14 mouse cellular contexts compared by ENCODE assay signal in the genomic region with DNA sequence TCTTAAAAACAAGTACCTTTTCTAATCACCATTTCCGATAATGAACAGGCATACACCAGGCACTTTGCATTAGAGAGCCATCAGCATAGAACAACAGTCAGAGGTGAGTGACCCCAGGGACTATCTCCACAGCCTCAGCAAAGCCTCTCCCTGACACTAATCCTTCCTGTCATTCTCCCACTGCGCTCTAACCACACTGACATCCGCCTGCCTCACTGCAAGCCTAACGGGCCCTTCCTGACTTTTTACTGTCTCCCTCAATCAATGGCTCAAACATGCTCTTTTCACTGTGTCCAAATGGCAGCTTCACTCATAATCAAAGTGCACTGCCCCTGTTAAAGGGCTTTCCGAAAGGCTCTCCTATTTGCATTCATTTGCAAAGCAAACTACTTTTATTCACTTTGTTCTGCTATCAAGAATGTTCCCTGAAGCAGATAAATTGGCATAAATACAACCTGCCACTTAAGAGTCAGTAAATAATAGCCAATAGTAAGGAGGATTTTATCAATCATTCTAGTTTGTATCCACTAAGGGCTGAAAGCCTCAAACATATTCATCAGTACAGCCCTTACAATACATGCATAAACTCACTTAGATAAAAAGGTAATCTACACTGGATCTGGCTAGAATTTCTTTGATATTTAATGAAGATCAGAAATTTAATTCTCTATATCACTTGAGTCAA.
DNase-seq lines count a peak whose midpoint lies in the region; ATAC-seq lines count a peak whose summit lies in the region.
"Had no signal": no experiment of that assay in that cellular context is flagged by ENCODE, and none has a peak within 500 bp of the region (broad histone marks: within the 10 kb centered on the region; RNA-seq: fewer than 3 reads in every experiment).

No protein-coding gene starts in this region.

- 0 out of 2 replicates have a peak, but pooled peaks have one; percentile 35 for ATAC-seq in embryonic facial prominence, embryonic 12.5 days (ENCODE audit: insufficient number of reproducible peaks, insufficient read depth, low FRiP score, low TSS enrichment)
- peak; percentile 52; the same call in 1 of the 2 replicates for ATAC-seq in hindbrain, embryonic 14.5 days (ENCODE audit: low FRiP score)
- 0 out of 2 replicates have a peak, but pooled peaks have one; percentile 41 for ATAC-seq in neural tube, embryonic 12.5 days (ENCODE audit: low FRiP score, low read depth)
- ATAC-seq in intestine, embryonic 16.5 days: no peak
- ATAC-seq: liver, embryonic 12.5 days had no signal

- WGBS in embryonic facial prominence, embryonic 12.5 days: 15% methylated on average over 5 of the region's 5 CpGs
- WGBS in embryonic facial prominence, embryonic 10.5 days: 3% methylated on average over 5 of the region's 5 CpGs
- 7% methylated on average over 5 of the region's 5 CpGs for WGBS in hindbrain, embryonic 14.5 days
- 5% methylated on average over 5 of the region's 5 CpGs for WGBS in neural tube, embryonic 12.5 days
- WGBS in intestine, embryonic 16.5 days: 33% methylated on average over 5 of the region's 5 CpGs

- H3K9ac ChIP-seq in embryonic facial prominence, embryonic 12.5 days: no peak overlapping the region
- no peak overlapping the region for H3K9ac ChIP-seq in hindbrain, embryonic 14.5 days
- no peak overlapping the region for H3K9ac ChIP-seq in neural tube, embryonic 12.5 days
- H3K9ac ChIP-seq in intestine, embryonic 16.5 days (ENCODE audit: low read depth, low read length): no peak overlapping the region
- H3K9ac ChIP-seq: liver, embryonic 12.5 days had no signal

- H3K4me2 ChIP-seq in embryonic facial prominence, embryonic 12.5 days (replicated peaks): no peak overlapping the region
- H3K4me2 ChIP-seq in hindbrain, embryonic 14.5 days (replicated peaks): no peak overlapping the region
- H3K4me2 ChIP-seq in neural tube, embryonic 12.5 days (replicated peaks): 0 out of 2 replicates have a peak overlapping the region, but pooled peaks have one; percentile 16
- H3K4me2 ChIP-seq in intestine, embryonic 16.5 days (ENCODE audit: low read depth, low read length): no peak overlapping the region
- H3K4me2 ChIP-seq: liver, embryonic 12.5 days had no signal

- H3K4me3 ChIP-seq in embryonic facial prominence, embryonic 12.5 days: no peak overlapping the region
- no peak overlapping the region for H3K4me3 ChIP-seq in embryonic facial prominence, embryonic 10.5 days
- H3K4me3 ChIP-seq in hindbrain, embryonic 14.5 days (replicated peaks; ENCODE audit: low read length): no peak overlapping the region
- no peak overlapping the region for H3K4me3 ChIP-seq in neural tube, embryonic 12.5 days
- H3K4me3 ChIP-seq in intestine, embryonic 16.5 days (ENCODE audit: low read length): no peak overlapping the region
- H3K4me3 ChIP-seq: layer of hippocampus, adult 2 months; liver, embryonic 12.5 days had no signal

- DNase-seq in embryonic facial prominence, embryonic 10.5 days (ENCODE audit: low spot score): no peak
- peak; percentile 67 for DNase-seq in embryo, embryonic 10.5 days (ENCODE audit: low spot score)
- DNase-seq in hindbrain, embryonic 14.5 days (ENCODE audit: low spot score): no peak
- no peak for DNase-seq in kidney, postnatal 4 days
- no peak for DNase-seq in natural killer cell, adult 2 months (ENCODE audit: low spot score in 2 of 2)
- DNase-seq: cerebellum, adult 9-11 months; gastrocnemius, postnatal 25 days; kidney, adult 8-10 months; lung, postnatal 4 days had no signal

- no peaks in the 10 kb centered on the region for H3K27me3 ChIP-seq in embryonic facial prominence, embryonic 12.5 days
- no peaks in the 10 kb centered on the region for H3K27me3 ChIP-seq in embryonic facial prominence, embryonic 10.5 days (replicated peaks; ENCODE audit: low read depth, poor library complexity, severe bottlenecking)
- H3K27me3 ChIP-seq in hindbrain, embryonic 14.5 days (ENCODE audit: control insufficient read depth, insufficient read depth, low read length): no peaks in the 10 kb centered on the region
- H3K27me3 ChIP-seq in neural tube, embryonic 12.5 days (replicated peaks): no peaks in the 10 kb centered on the region
- H3K27me3 ChIP-seq in intestine, embryonic 16.5 days (replicated peaks; ENCODE audit: control insufficient read depth, insufficient read depth, low read length): no peaks in the 10 kb centered on the region
- H3K27me3 ChIP-seq: liver, embryonic 12.5 days had no signal

- H3K36me3 ChIP-seq in embryonic facial prominence, embryonic 12.5 days: no peaks in the 10 kb centered on the region
- 0 out of 2 replicates have a peak, but pooled peaks cover 3% of the 10 kb centered on the region for H3K36me3 ChIP-seq in embryonic facial prominence, embryonic 10.5 days (replicated peaks)
- no peaks in the 10 kb centered on the region for H3K36me3 ChIP-seq in hindbrain, embryonic 14.5 days (replicated peaks; ENCODE audit: control insufficient read depth, insufficient read depth)
- no peaks in the 10 kb centered on the region for H3K36me3 ChIP-seq in neural tube, embryonic 12.5 days
- H3K36me3 ChIP-seq in intestine, embryonic 16.5 days (ENCODE audit: control insufficient read depth, insufficient read depth, low read length): no peaks in the 10 kb centered on the region

- H3K4me1 ChIP-seq in embryonic facial prominence, embryonic 12.5 days: peaks cover 12% of the 10 kb centered on the region; the same call in 1 of the 2 replicates
- H3K4me1 ChIP-seq in embryonic facial prominence, embryonic 10.5 days: peaks cover 53% of the 10 kb centered on the region
- peaks cover 7% of the 10 kb centered on the region for H3K4me1 ChIP-seq in hindbrain, embryonic 14.5 days (replicated peaks; ENCODE audit: control insufficient read depth, insufficient read depth, low read length)
- H3K4me1 ChIP-seq in neural tube, embryonic 12.5 days: peaks cover 11% of the 10 kb centered on the region
- H3K4me1 ChIP-seq in intestine, embryonic 16.5 days (ENCODE audit: control insufficient read depth, insufficient read depth, low read length): no peaks in the 10 kb centered on the region

- H3K27ac ChIP-seq in embryonic facial prominence, embryonic 12.5 days: no peak overlapping the region
- H3K27ac ChIP-seq in embryonic facial prominence, embryonic 10.5 days (replicated peaks): no peak overlapping the region
- no peak overlapping the region for H3K27ac ChIP-seq in hindbrain, embryonic 14.5 days
- H3K27ac ChIP-seq in neural tube, embryonic 12.5 days: no peak overlapping the region
- no peak overlapping the region for H3K27ac ChIP-seq in intestine, embryonic 16.5 days (ENCODE audit: low read length)
- H3K27ac ChIP-seq: layer of hippocampus, adult 2 months; liver, embryonic 12.5 days had no signal

- no peaks in the 10 kb centered on the region for H3K9me3 ChIP-seq in embryonic facial prominence, embryonic 12.5 days
- H3K9me3 ChIP-seq in embryonic facial prominence, embryonic 10.5 days: no peaks in the 10 kb centered on the region
- H3K9me3 ChIP-seq in hindbrain, embryonic 14.5 days (ENCODE audit: control insufficient read depth, low read length): no peaks in the 10 kb centered on the region
- no peaks in the 10 kb centered on the region for H3K9me3 ChIP-seq in neural tube, embryonic 12.5 days
- H3K9me3 ChIP-seq in intestine, embryonic 16.5 days (ENCODE audit: control insufficient read depth, low read length): no peaks in the 10 kb centered on the region
- H3K9me3 ChIP-seq: liver, embryonic 12.5 days had no signal
